Mouse (Mus musculus): ENCODE results near the gene Ctsh.
A peak's percentile ranks its signal among the peaks of the same experiment; 100 is the strongest.
"Not testable (repeated sequence)": the region's sequence is repeated elsewhere in the genome, so short reads cannot be mapped to it uniquely, and the experiment has no call there.

The Ctsh gene

GRCm38 (mm10) chr9:90055911-90056310, 2.0 kb downstream of the Ctsh start:
- no peak for DNase-seq (ENCODE audit: extremely low read depth, insufficient read length, low spot score)

- DNase-seq (ENCODE audit: extremely low read depth, insufficient read length, low spot score), result no peak
Measured at GRCm38 (mm10) chr9:90056716-90057115, 2.8 kb downstream of the Ctsh start.

- DNase-seq (ENCODE audit: extremely low read depth, insufficient read length, low spot score), result no peak
Measured at GRCm38 (mm10) chr9:90059828-90060573, 6.0 kb downstream of the Ctsh start.

DNA sequence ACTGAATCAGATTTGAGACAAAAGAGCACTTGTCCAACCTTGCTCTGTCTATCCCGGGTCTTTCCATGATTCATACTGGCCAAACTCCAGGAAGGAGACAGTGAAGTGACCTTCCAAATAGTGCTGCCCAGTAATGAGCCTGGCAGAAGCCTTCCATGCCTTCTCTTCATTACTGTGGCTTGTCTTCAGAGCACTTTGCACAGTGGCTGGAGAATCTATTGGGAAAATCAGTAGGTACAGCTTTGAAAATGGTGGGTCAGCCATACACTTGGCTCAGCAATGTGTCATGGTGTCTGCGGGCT, 6.6 kb downstream of the Ctsh start:
- peak; percentile 18 for DNase-seq (ENCODE audit: extremely low read depth, insufficient read length, low spot score)

DNA sequence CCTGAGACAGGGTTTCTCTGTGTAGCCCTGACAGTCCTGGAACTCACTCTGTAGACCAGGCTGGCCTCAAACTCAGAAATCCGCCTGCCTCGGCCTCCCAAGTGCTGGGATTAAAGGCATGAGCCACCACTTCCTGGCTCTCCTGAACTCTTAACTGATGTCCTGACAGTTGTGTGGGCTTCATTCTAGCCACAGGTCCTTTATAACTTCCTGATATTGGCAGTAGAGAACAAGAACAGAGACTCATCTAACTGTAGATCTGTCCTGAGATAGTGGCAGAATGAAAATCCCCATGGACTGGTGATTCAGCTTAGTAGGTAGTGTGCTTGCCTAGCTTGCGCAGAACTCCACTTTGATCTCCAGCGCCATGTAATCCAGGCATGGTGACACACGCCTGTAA, 7.0 kb downstream of the Ctsh start:
- DNase-seq (ENCODE audit: extremely low read depth, insufficient read length, low spot score), result not testable (repeated sequence)

DNA sequence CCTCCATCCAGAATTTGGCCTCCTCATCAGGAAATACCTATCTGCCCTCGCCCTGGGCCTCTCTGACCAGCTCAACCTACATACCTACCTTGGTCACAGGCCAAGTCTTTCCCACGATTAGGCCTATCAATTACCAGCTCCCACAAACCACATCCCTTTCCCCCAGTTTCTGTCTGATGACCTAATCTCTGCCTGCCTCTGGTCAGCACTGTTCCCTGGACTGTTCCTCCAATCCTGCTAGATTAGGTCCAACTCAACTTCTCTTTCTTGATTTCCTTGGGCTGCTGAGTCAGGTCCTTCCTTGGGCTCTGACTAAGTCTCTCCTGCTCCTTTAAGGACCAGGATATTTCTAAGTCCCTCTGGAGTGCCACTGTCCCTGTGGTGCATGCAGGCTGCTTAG, 13.4 kb downstream of the Ctsh start:
- DNase-seq (ENCODE audit: extremely low read depth, insufficient read length, low spot score), result no peak

GRCm38 (mm10) chr9:90068786-90069185, 14.8 kb downstream of the Ctsh start:
- no peak for DNase-seq (ENCODE audit: extremely low read depth, insufficient read length, low spot score)

DNA sequence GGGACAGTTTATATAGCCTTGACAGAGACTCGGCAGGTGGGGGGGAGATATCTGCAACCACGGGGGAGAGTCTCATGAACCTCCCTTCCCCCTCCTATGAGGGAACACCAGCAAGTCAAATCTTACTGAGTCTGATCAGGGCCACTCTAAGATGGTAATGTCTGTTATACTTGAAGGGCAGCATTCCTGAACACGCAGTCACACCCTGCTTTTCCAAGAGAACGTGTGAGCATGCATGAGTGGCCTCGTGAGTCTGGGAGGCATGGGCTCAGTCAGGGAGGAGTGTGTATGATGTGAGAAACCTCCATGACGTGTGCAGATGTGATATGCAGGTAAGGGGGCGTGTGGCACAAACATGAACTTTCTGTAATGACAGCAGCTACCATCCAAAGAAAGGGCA, 15.5 kb downstream of the Ctsh start:
- DNase-seq (ENCODE audit: extremely low read depth, insufficient read length, low spot score), result no peak

DNA sequence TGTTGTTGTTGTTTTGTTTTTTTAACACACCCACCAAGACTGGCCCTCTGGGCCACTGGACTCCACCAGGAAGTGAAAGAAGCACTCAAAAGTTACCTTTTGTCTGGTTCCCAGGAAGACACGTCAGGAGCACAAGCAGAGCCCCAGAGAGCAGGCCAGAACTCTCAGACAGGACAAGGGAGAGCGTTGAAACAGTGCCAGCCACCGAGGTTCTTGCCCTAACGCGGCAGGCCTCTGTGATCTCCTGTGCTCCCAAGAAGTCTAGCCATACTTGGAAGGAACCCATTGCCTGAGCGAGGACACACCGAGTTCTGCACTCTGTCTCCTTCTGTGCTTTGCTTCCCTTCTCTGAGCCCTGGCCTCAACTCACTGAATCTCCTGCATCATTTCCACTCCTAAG, 16.2 kb downstream of the Ctsh start:
- DNase-seq (ENCODE audit: extremely low read depth, insufficient read length, low spot score), result no peak

- no peak for DNase-seq (ENCODE audit: extremely low read depth, insufficient read length, low spot score)
Measured at GRCm38 (mm10) chr9:90075336-90075735, 21.4 kb downstream of the Ctsh start.

DNA sequence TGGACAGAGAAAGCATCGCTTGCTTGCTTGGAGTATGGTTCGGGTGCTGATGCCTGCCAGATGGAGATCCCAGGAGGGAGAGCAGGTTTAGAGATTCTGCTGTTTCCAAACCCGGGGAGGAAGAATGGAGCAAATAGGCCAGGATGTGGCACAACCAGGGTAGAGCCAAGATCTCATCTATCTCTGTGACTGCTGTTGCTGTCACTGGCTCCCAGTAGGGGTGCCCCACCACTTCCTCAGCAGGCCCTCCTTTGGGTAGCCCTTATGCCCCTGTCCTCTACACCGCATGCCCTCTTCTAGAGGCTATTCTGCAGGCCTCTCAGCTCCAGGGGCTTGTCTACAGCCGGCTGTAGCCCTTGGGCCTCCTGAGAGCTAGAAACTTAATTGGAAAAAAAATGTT, 22.2 kb downstream of the Ctsh start:
- DNase-seq (ENCODE audit: extremely low read depth, insufficient read length, low spot score), result no peak

- peak; percentile 42 for DNase-seq (ENCODE audit: extremely low read depth, insufficient read length, low spot score)
Measured at GRCm38 (mm10) chr9:90076849-90077461, 23.0 kb downstream of the Ctsh start.

DNA sequence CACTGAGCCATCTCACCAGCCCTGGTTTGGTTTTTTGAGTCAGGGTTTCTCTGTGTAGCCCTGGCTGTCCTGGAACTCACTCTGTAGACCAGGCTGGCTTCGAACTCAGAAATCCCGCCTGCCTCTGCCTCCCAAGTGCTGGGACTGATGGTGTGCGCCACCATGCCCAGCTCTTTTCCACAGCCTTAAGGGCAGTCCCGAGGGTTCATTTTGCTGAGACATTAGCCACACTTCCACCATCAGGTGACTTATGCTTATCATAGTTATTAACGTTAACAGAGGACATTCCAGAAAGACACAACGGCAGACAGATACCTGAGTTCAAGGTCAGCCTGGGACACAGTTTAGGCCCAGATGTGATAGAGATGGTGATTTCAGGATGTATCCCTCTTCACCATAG, 28.0 kb downstream of the Ctsh start:
- not testable (repeated sequence) for DNase-seq (ENCODE audit: extremely low read depth, insufficient read length, low spot score)

GRCm38 (mm10) chr9:90082992-90083391, 29.0 kb downstream of the Ctsh start:
- no peak for DNase-seq (ENCODE audit: extremely low read depth, insufficient read length, low spot score)

- DNase-seq (ENCODE audit: extremely low read depth, insufficient read length, low spot score), result no peak
Measured at GRCm38 (mm10) chr9:90084152-90084551, 30.2 kb downstream of the Ctsh start.

GRCm38 (mm10) chr9:90084766-90085468, 31.0 kb downstream of the Ctsh start:
- peak; percentile 16 for DNase-seq (ENCODE audit: extremely low read depth, insufficient read length, low spot score)

GRCm38 (mm10) chr9:90087906-90088485, 34.0 kb downstream of the Ctsh start:
- DNase-seq (ENCODE audit: extremely low read depth, insufficient read length, low spot score), result no peak

DNA sequence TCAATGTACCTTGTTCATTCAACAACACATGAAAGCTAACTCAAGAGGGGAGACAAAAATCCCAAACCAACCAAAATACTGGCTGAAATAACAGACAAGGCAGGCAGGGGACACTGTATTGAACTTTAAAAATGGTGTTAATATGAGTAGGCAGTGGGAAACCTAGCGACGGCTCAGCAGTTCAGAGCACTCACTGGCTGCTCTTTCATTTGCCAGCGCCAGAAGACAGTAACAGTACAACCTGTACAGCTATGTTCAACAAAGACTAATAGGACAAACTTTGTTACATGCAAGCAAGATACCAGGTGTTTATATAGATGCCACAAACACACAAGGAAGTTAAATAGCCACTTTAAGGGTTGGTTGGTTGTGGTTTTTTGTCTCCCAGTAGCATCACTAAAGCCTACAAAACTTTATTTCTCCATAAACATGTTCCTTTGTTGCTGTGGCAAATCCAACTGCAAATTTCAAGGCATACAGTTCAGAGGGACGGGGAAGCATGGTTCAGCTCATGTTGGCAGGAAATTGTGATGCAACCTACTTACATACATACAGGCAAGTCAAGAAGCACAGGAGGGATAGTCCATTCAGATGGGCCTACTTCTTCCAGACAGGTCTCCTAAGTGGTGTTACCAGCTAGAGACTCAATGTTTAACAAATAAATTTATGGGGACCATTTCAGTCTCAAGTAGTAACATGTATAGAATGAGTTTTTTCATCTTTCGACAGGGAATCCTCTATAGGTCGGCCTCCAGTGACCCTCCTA, 35.6 kb downstream of the Ctsh start:
- no peak for DNase-seq (ENCODE audit: extremely low read depth, insufficient read length, low spot score)

DNA sequence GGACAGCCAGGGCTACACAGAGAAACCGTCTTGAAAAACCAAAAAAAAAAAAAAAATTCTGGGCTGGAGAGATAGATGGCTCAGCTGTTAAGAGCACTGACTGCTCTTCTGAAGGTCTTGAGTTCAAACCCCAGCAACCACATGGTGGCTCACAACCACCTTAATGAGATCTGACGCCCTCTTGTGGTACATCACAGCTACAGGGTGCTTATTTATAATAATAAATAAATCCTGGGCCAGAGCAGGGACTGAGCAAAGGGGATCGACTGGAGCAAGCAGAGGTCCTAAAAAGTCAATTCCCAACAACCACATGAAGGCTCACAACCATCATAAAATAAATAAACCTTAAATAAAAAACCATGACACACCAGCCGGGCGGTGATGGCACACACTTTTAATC, 45.0 kb downstream of the Ctsh start:
- no peak for DNase-seq (ENCODE audit: extremely low read depth, insufficient read length, low spot score)

DNA sequence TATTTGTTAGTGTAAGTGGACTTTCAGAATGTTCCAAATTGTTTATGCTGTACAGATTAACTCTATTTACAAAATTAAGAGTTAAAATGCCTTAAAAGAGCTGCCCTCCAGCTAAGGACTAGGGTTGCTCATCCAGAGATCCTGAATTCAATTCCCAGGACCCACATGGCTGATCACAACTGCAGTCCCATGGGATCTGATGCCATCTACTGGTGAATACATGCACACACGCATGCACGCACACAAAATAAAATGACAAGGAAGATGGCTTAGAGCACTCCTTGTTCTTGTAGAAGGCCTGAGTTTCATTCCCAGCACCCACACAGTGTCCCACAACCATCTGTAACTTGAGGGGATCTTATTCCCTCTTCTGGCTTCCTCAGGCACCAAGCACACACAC, 46.8 kb downstream of the Ctsh start:
- DNase-seq (ENCODE audit: extremely low read depth, insufficient read length, low spot score), result peak; percentile 27

DNA sequence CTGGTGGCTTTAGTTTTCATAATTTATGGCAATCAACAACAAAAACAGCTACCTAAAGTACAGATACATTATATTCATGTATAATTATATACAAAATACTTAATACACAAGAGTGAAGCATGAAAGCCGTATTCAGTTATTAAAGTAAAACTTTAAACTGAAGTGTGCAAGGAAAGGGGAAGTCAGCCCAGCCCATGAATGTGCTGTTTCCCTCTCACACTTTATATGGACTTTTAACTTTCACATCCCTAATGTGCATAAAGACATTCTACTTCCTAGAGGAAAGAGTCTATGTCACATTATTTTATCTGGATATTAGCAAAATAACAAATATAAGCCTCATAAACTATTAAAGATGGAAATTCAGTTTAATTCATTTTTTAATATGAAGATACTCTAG, 51.5 kb downstream of the Ctsh start:
- DNase-seq (ENCODE audit: extremely low read depth, insufficient read length, low spot score), result no peak

All from 3134 (cell line).